Mouse (Mus musculus) embryonic facial prominence, embryonic 14.5 days (tissue): ENCODE data around the gene Sapcd2. TPM values are rescaled to one million over a fixed set of nuclear protein-coding genes. Genes with fewer than 3 reads are reported as not detected.
"Not testable (repeated sequence)": the region's sequence is repeated elsewhere in the genome, so short reads cannot be mapped to it uniquely, and the experiment has no call there.

Source experiments
- ATAC-seq: fragments of 200-750 bp; cut with Nextera tagmentation; 2 replicates; pipeline ENCODE4 v1.8.0; 2017; ENCODE audit warnings: low read depth, moderate number of reproducible peaks, moderate TSS enrichment
- DNase-seq: peaks from one replicate; pipeline ENCODE4 v3.0.0-alpha.2; 2015; ENCODE audit warnings: low spot score
- H3K27ac ChIP-seq: fragments of 300-500 bp; sonication (generic); replicated peaks from 2 replicates; pipeline ENCODE4 v1.5.1; 2014; ENCODE audit warnings: low read depth, mild to moderate bottlenecking, low read length, moderate library complexity
- H3K27me3 ChIP-seq: fragments of 300-500 bp; sonication (generic); replicated peaks from 2 replicates; pipeline ENCODE4 v1.6.1; 2014; ENCODE audit warnings: low read length; ENCODE audit not compliant: control insufficient read depth, insufficient read depth
- H3K36me3 ChIP-seq: fragments of 300-500 bp; sonication (generic); 2 replicates; pipeline ENCODE4 v1.6.1; 2014; ENCODE audit warnings: low read length, mixed read lengths; ENCODE audit not compliant: control insufficient read depth, insufficient read depth
- H3K4me1 ChIP-seq: fragments of 300-500 bp; sonication (generic); 2 replicates; pipeline ENCODE4 v1.6.1; 2014; ENCODE audit warnings: antibody characterized with exemption, low read length; ENCODE audit not compliant: control insufficient read depth, insufficient read depth
- H3K4me2 ChIP-seq: fragments of 300-500 bp; sonication (generic); 2 replicates; pipeline ENCODE4 v1.6.1; 2014; ENCODE audit warnings: low read depth, mild to moderate bottlenecking, low read length, moderate library complexity, mixed read lengths
- H3K4me3 ChIP-seq: fragments of 300-500 bp; sonication (generic); 2 replicates; pipeline ENCODE4 v1.5.1; 2014; ENCODE audit warnings: low read depth, mild to moderate bottlenecking, low read length
- H3K9ac ChIP-seq: fragments of 300-500 bp; sonication (generic); 2 replicates; pipeline ENCODE4 v1.6.1; 2014; ENCODE audit warnings: low read depth, mild to moderate bottlenecking, low read length, moderate library complexity, mixed read lengths
- H3K9me3 ChIP-seq: fragments of 300-500 bp; sonication (generic); 2 replicates; pipeline ENCODE4 v1.6.1; 2016; ENCODE audit warnings: low read length; ENCODE audit not compliant: control insufficient read depth
- WGBS: fragments of 180-500 bp; shearing (Covaris S2); extraction: QIAGEN DNeasy Blood & Tissue Kit; methylation state at CpG from one replicate; pipeline ENCODE4 v1.1.7; 2014; 5-methylcytosine and 5-hydroxymethylcytosine counted together
- polyA plus RNA-seq: library from polyadenylated mRNA; unstranded; fragments of >200 nt; fragmentation: Nextera tagmentation; extraction: Ambion mirVana; gene quantifications from 2 replicates; pipeline ENCODE4 v1.2.1, GENCODE M21; 2014

The Sapcd2 gene
- polyA plus RNA-seq, 1 experiment from 2014 or later = 21.4 TPM

DNA sequence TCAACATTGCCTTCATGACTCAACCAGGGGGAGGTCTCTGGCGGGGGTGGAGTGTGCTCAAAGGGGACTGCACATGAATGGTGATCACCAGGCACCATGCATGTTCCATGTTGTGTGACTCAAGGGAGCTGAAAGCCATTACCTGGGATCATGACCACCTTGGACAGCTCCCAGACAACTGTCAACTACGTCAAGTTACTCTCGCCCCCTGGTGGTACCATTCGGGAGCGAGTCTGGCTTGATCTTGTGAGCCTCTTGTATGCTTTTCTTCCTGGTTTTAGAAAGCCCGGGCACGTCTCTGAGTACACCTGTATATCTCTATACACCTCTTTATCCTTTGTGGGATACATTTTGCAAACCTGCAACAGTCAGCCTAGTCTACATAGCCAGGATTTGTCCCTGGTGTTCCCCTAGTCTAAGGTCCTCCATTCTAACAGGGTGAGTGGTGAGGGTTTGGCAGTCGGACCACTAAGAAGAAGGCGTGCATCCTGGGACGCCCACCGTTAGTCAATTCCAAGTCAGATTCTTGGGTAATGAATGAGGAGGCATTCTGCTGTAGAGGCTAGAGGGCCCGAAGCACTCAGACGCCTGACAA, 30.4 kb downstream of the Sapcd2 start:
- peak overlapping the region; percentile 75 for H3K9ac ChIP-seq
- peak; percentile 48 for ATAC-seq

DNA sequence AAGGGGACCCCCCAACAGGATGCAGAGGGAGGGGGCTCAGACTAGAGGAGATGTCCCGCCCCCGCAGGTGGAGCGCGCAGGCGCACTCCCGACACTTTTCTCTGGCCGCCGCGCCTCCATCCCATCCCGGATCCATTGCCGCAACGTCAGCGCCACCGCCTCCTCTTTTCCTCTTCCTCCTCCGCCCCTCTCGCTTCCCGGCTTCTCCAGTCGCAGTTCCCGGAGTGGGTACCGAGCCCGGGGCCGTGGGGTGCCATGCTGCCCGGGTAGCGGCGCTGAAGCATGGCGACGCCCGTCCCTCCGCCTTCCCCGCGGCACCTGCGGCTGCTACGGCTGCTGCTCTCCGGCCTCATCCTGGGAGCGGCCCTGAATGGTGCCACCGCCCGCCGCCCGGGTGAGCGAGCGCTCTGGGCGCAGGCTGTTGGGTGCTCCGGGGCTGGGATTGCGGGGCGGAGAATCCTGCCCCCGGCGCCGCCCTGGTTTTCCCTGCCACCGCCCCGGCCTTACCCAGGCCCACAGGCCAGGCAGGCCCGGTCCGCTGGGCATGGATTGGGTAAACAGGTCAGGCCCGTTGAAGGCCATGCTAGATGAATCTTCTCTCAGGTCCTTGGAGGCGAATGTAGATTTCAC, 31.0 kb downstream of the Sapcd2 start:
- no peaks in the 10 kb centered on the region for H3K36me3 ChIP-seq
- peaks cover 57% of the 10 kb centered on the region for H3K27me3 ChIP-seq
- DNase-seq (peak; percentile 73), ATAC-seq (peak; percentile 79)
- WGBS = under 1% methylated on average over 35 of the region's 54 CpGs
- H3K9ac ChIP-seq = peak overlapping the region; percentile 75
- no peaks in the 10 kb centered on the region for H3K9me3 ChIP-seq
- H3K4me1 ChIP-seq = no peaks in the 10 kb centered on the region
- H3K27ac ChIP-seq = no peak overlapping the region
- peak overlapping the region; percentile 77 for H3K4me2 ChIP-seq
- peak overlapping the region; percentile 70 for H3K4me3 ChIP-seq

More for the DNA sequence above, 30.4 kb downstream of the Sapcd2 start:
- no peaks in the 10 kb centered on the region for H3K36me3 ChIP-seq
- peak overlapping the region; percentile 77 for H3K4me2 ChIP-seq
- no peaks in the 10 kb centered on the region for H3K4me1 ChIP-seq
- H3K4me3 ChIP-seq = peak overlapping the region; percentile 70
- WGBS = under 1% methylated on average over 12 of the region's 13 CpGs
- no peaks in the 10 kb centered on the region for H3K9me3 ChIP-seq
- no peak overlapping the region for H3K27ac ChIP-seq
- H3K27me3 ChIP-seq = peaks cover 62% of the 10 kb centered on the region
- DNase-seq = peak; percentile 90

- WGBS = 84% methylated on average over 4 of the region's 4 CpGs
- Histone ChIP-seq H3K9ac (peak overlapping the region; percentile 75; the same call in 1 of the 2 replicates), H3K27me3 (peaks cover 48% of the 10 kb centered on the region), H3K36me3 (0 out of 2 replicates have a peak, but pooled peaks cover 4% of the 10 kb centered on the region), H3K4me2 (peak overlapping the region; percentile 77), H3K4me1 (no peaks in the 10 kb centered on the region), H3K27ac (no peak overlapping the region), H3K4me3 (peak overlapping the region; percentile 70), H3K9me3 (no peaks in the 10 kb centered on the region)
- no peak for ATAC-seq
- no peak for DNase-seq
Measured at GRCm38 (mm10) chr2:25403994-25404393, 31.9 kb downstream of the Sapcd2 start.

- Histone ChIP-seq H3K9ac (no peak overlapping the region), H3K4me2 (no peak overlapping the region), H3K9me3 (no peaks in the 10 kb centered on the region), H3K36me3 (0 out of 2 replicates have a peak, but pooled peaks cover 5% of the 10 kb centered on the region), H3K4me3 (no peak overlapping the region), H3K27me3 (no peaks in the 10 kb centered on the region), H3K27ac (no peak overlapping the region), H3K4me1 (no peaks in the 10 kb centered on the region)
- no peak for DNase-seq
- no peak for ATAC-seq
- 83% methylated on average over 9 of the region's 10 CpGs for WGBS
Measured at GRCm38 (mm10) chr2:25408908-25409307, 36.8 kb downstream of the Sapcd2 start.

- not testable (repeated sequence) for H3K36me3 ChIP-seq, H3K9me3 ChIP-seq, H3K9ac ChIP-seq, H3K27ac ChIP-seq, H3K27me3 ChIP-seq, H3K4me2 ChIP-seq, DNase-seq, ATAC-seq, H3K4me3 ChIP-seq, H3K4me1 ChIP-seq
Measured at GRCm38 (mm10) chr2:25413436-25413835, 41.3 kb downstream of the Sapcd2 start.

- Histone ChIP-seq H3K9ac (no peak overlapping the region), H3K4me2 (no peak overlapping the region), H3K36me3 (no peaks in the 10 kb centered on the region), H3K27ac (no peak overlapping the region), H3K27me3 (peaks cover 1% of the 10 kb centered on the region; the same call in 1 of the 2 replicates), H3K4me3 (no peak overlapping the region), H3K9me3 (no peaks in the 10 kb centered on the region), H3K4me1 (no peaks in the 10 kb centered on the region)
- WGBS = 26% methylated on average over 3 of the region's 3 CpGs
- no peak for DNase-seq
- no peak for ATAC-seq
Measured at GRCm38 (mm10) chr2:25417426-25417825, 45.3 kb downstream of the Sapcd2 start.

- 18% methylated on average over 3 of the region's 3 CpGs for WGBS
- Histone ChIP-seq H3K4me3 (no peak overlapping the region), H3K36me3 (no peaks in the 10 kb centered on the region), H3K27me3 (peaks cover 25% of the 10 kb centered on the region), H3K4me1 (no peaks in the 10 kb centered on the region), H3K9ac (no peak overlapping the region), H3K9me3 (no peaks in the 10 kb centered on the region), H3K4me2 (no peak overlapping the region), H3K27ac (no peak overlapping the region)
- peak; percentile 53; the same call in 1 of the 2 replicates for ATAC-seq
- DNase-seq = peak; percentile 64
Measured at GRCm38 (mm10) chr2:25421896-25422295, 49.8 kb downstream of the Sapcd2 start.

- Histone ChIP-seq H3K4me1 (no peaks in the 10 kb centered on the region), H3K4me2 (no peak within 1 kb of the TSS), H3K27me3 (peaks cover 25% of the 10 kb centered on the region), H3K4me3 (no peak within 1 kb of the TSS), H3K27ac (no peak within 1 kb of the TSS), H3K9me3 (no peaks in the 10 kb centered on the region), H3K9ac (no peak within 1 kb of the TSS), H3K36me3 (no peaks in the 10 kb centered on the region)
- WGBS = 56% methylated on average over 17 of the region's 17 CpGs
- ATAC-seq (no peak), DNase-seq (no peak)
Measured at GRCm38 (mm10) chr2:25422587-25423410, 50.7 kb downstream of the Sapcd2 start, which contains the start of gene Fut7. TSS of gene Fut7 (plus strand) at chr2:25423267.
